Mouse (Mus musculus) kidney, postnatal 36 days (tissue): Measurements from ENCODE around the gene Drosha.
A peak's percentile ranks its signal among the peaks of the same experiment; 100 is the strongest.
"Not testable (repeated sequence)": the region's sequence is repeated elsewhere in the genome, so short reads cannot be mapped to it uniquely, and the experiment has no call there.

ENCODE experiments used
- DNase-seq, 2 experiments: peaks; one replicate each; pipeline ENCODE4 v3.0.0; 2021 to 2022; ENCODE audit warnings: mixed read lengths in 2 of 2

The Drosha gene

GRCm38 (mm10) chr15:12824197-12824952, at the start of gene Drosha, which contains the start of gene 6030458C11Rik:
TSS of gene Drosha (plus strand) at chr15:12824815.
TSS of gene 6030458C11Rik (minus strand) at chr15:12824649.
- DNase-seq = peak; percentile 99

- DNase-seq = no peak
Observed at GRCm38 (mm10) chr15:12781296-12781695, 43.3 kb upstream of the Drosha start.

- no peak for DNase-seq
Observed at GRCm38 (mm10) chr15:12781729-12782326, 42.8 kb upstream of the Drosha start.

GRCm38 (mm10) chr15:12788536-12788935, 36.1 kb upstream of the Drosha start:
- DNase-seq = no peak

- no peak for DNase-seq
Observed at GRCm38 (mm10) chr15:12789406-12789867, 35.2 kb upstream of the Drosha start.

GRCm38 (mm10) chr15:12794311-12794710, 30.3 kb upstream of the Drosha start:
- no peak for DNase-seq

- DNase-seq = peak; percentile 71 to 76
Observed at GRCm38 (mm10) chr15:12795457-12795894, 29.1 kb upstream of the Drosha start.

- no peak for DNase-seq
Observed at GRCm38 (mm10) chr15:12795909-12796470, 28.6 kb upstream of the Drosha start.

- no peak for DNase-seq
Observed at GRCm38 (mm10) chr15:12798043-12798442, 26.6 kb upstream of the Drosha start.

- no peak for DNase-seq
Observed at GRCm38 (mm10) chr15:12800405-12801141, 24.0 kb upstream of the Drosha start.

- DNase-seq = not testable (repeated sequence)
Observed at GRCm38 (mm10) chr15:12801142-12801506, 23.5 kb upstream of the Drosha start.

GRCm38 (mm10) chr15:12805071-12805470, 19.5 kb upstream of the Drosha start:
- no peak for DNase-seq

GRCm38 (mm10) chr15:12807088-12807487, 17.5 kb upstream of the Drosha start:
- DNase-seq = no peak

GRCm38 (mm10) chr15:12809305-12809704, 15.3 kb upstream of the Drosha start:
- no peak for DNase-seq

- no peak for DNase-seq
Observed at GRCm38 (mm10) chr15:12812646-12813045, 12.0 kb upstream of the Drosha start.

GRCm38 (mm10) chr15:12817592-12817991, 7.0 kb upstream of the Drosha start:
- DNase-seq = no peak

- no peak for DNase-seq
Observed at GRCm38 (mm10) chr15:12822416-12823395, 1.9 kb upstream of the Drosha start.

- no peak for DNase-seq
Observed at GRCm38 (mm10) chr15:12823455-12824119, 1.0 kb upstream of the Drosha start.

GRCm38 (mm10) chr15:12824965-12825364, 350 bp downstream of the Drosha start:
- peak; percentile 24 to 55 for DNase-seq

GRCm38 (mm10) chr15:12825408-12825807, 793 bp downstream of the Drosha start:
- DNase-seq = no peak

GRCm38 (mm10) chr15:12829878-12830277, 5.3 kb downstream of the Drosha start:
- DNase-seq = no peak
